Mouse (Mus musculus) hindbrain, embryonic 12.5 days (tissue): ENCODE data around the gene Trpc7. TPM values are rescaled to one million over a fixed set of nuclear protein-coding genes. Genes with fewer than 3 reads are reported as not detected.

Source experiments
- ATAC-seq: fragments of 200-750 bp; cut with Nextera tagmentation; 2 replicates; pipeline ENCODE4 v1.8.0; 2017; ENCODE audit warnings: moderate TSS enrichment; ENCODE audit not compliant: low FRiP score
- H3K27ac ChIP-seq: fragments of 300-500 bp; sonication (generic); 2 replicates; pipeline ENCODE4 v1.5.1; 2016; ENCODE audit warnings: mild to moderate bottlenecking
- H3K27me3 ChIP-seq: fragments of 300-500 bp; sonication (generic); 2 replicates; pipeline ENCODE4 v1.6.1; 2016; ENCODE audit warnings: mild to moderate bottlenecking
- H3K36me3 ChIP-seq: fragments of 300-500 bp; sonication (generic); 2 replicates; pipeline ENCODE4 v1.6.1; 2016; ENCODE audit warnings: mild to moderate bottlenecking
- H3K4me1 ChIP-seq: fragments of 300-500 bp; sonication (generic); 2 replicates; pipeline ENCODE4 v1.6.1; 2016
- H3K4me2 ChIP-seq: fragments of 300-500 bp; sonication (generic); replicated peaks from 2 replicates; pipeline ENCODE4 v1.6.1; 2016; ENCODE audit warnings: mild to moderate bottlenecking
- H3K4me3 ChIP-seq: fragments of 300-500 bp; sonication (generic); 2 replicates; pipeline ENCODE4 v1.5.1; 2016; ENCODE audit warnings: mild to moderate bottlenecking
- H3K9ac ChIP-seq: fragments of 300-500 bp; sonication (generic); 2 replicates; pipeline ENCODE4 v1.6.1; 2016; ENCODE audit warnings: mild to moderate bottlenecking, moderate library complexity
- H3K9me3 ChIP-seq: fragments of 300-500 bp; sonication (generic); replicated peaks from 2 replicates; pipeline ENCODE4 v1.6.1; 2016; ENCODE audit warnings: mild to moderate bottlenecking
- WGBS: fragments of 180-500 bp; shearing (Covaris S2); methylation state at CpG from one replicate; pipeline ENCODE4 v1.1.7; 2016; 5-methylcytosine and 5-hydroxymethylcytosine counted together
- polyA plus RNA-seq: library from polyadenylated mRNA; unstranded; fragments of >200 nt; fragmentation: Nextera tagmentation; extraction: Ambion mirVana; gene quantifications from 2 replicates; pipeline ENCODE4 v1.2.1, GENCODE M21; 2016

The Trpc7 gene
- polyA plus RNA-seq, 1 experiment from 2014 or later: 0.45 TPM

DNA sequence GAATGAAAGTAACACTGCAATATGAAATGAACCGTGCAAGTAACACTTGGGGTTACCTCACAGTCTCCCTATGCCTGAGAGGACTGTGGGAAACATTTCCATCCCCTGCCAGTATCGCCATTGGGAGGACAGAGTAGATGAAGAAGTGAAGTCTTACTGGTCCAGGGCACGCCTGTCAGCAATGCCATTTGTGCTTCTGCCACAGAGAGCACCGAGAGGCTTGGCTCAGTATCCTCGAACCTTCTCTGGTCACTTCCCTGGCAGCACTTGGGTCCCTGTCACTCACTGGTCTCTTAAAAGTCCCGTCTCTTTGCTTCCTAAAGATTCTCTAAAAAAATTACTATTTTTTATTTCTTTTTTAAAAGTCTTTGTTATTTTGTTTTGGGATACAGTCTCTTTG is 155.3 kb downstream of the Trpc7 start:
- no peak overlapping the region for H3K4me3 ChIP-seq
- H3K4me1 ChIP-seq: 0 out of 2 replicates have a peak, but pooled peaks cover 2% of the 10 kb centered on the region
- no peaks in the 10 kb centered on the region for H3K9me3 ChIP-seq
- no peak overlapping the region for H3K9ac ChIP-seq
- H3K4me2 ChIP-seq: no peak overlapping the region
- no peak overlapping the region for H3K27ac ChIP-seq
- peaks cover 45% of the 10 kb centered on the region for H3K36me3 ChIP-seq
- ATAC-seq: no peak
- no peaks in the 10 kb centered on the region for H3K27me3 ChIP-seq
- WGBS: 91% methylated on average over 6 of the region's 6 CpGs

DNA sequence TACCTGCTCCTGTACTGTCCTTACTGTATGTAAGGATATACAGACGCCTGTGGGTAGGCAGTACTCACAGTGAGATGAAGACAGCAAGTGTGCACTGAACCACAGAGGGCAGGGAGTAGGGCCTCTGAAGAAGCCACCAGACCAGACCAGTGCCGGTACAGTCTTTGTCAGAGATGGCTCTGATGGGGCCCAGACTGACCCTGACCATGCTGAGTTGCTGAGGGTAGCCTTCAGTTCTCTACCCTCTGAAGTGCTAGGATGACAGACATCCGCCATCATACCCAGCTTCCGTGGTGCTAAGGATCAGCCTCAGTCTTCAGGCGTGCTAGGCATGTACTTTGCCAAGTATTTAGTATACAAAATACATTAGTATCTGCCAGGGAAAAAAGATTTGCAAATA is 156.2 kb downstream of the Trpc7 start:
- no peak overlapping the region for H3K4me3 ChIP-seq
- ATAC-seq: no peak

DNA sequence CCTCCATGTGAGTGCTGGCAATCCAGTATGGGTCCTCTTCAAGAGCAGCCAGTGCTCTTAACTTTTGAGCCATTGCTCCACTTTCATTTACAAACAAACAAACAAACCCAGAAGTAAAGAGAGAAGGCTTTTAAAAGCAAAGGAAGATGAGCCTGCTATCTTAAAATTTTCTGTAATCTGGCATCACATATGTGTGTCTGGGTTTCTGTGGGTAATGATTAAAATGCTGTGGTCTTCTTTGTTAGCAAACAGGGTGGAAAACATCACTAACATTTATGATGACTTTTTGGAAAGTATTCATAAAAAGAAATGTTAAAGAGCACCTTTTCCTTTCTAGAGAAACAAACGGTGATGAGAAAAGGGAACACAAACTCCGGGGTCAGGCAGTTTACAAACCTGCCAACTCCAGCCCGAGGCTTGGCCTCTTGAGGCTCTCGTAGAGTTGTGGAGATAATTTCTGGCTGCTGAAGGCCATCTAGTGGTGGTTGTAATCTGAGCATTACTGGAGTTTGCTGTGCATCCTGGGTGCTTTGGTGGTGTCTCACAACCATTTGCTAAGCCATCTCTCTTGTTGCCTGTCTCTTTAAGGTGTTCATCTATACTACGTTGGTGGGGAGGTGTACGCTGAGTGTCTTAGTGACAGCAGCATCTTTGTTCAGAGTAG is 160.4 kb downstream of the Trpc7 start:
- ATAC-seq: no peak
- Histone ChIP-seq H3K4me1 (no peaks in the 10 kb centered on the region), H3K9ac (no peak overlapping the region), H3K27ac (no peak overlapping the region), H3K9me3 (no peaks in the 10 kb centered on the region), H3K36me3 (peaks cover 77% of the 10 kb centered on the region), H3K4me2 (no peak overlapping the region), H3K27me3 (no peaks in the 10 kb centered on the region), H3K4me3 (no peak overlapping the region)
- WGBS: 68% methylated on average over 6 of the region's 6 CpGs

More for the DNA sequence above, 156.2 kb downstream of the Trpc7 start:
- 96% methylated on average over 5 of the region's 5 CpGs for WGBS
- Histone ChIP-seq H3K4me1 (0 out of 2 replicates have a peak, but pooled peaks cover 2% of the 10 kb centered on the region), H3K9ac (no peak overlapping the region), H3K9me3 (no peaks in the 10 kb centered on the region), H3K36me3 (peaks cover 46% of the 10 kb centered on the region), H3K27me3 (no peaks in the 10 kb centered on the region), H3K27ac (no peak overlapping the region), H3K4me2 (no peak overlapping the region)

DNA sequence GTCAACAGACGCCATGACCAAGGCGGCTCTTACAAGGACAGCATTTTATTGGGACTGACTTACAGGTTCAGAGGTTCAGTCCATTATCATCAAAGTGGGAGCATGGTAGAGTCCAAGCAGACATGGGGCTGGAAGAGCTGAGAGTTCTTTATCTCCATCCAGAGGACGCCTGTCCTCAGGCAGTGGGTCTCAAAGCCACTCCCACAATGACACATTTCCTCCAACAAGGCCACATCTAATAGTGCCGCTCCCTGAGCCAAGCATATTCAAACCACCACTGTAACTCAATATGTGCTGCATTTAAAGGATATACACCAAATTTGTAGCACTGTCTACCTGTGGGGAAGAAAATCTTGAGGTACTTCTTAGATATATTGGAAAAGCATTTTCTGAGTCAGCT is 161.2 kb downstream of the Trpc7 start:
- H3K27me3 ChIP-seq: no peaks in the 10 kb centered on the region
- no peaks in the 10 kb centered on the region for H3K4me1 ChIP-seq
- H3K27ac ChIP-seq: no peak overlapping the region
- no peak overlapping the region for H3K9ac ChIP-seq
- H3K4me3 ChIP-seq: no peak overlapping the region
- 92% methylated on average over 4 of the region's 4 CpGs for WGBS
- H3K36me3 ChIP-seq: peaks cover 78% of the 10 kb centered on the region
- no peak for ATAC-seq
- H3K4me2 ChIP-seq: no peak overlapping the region
- H3K9me3 ChIP-seq: no peaks in the 10 kb centered on the region

DNA sequence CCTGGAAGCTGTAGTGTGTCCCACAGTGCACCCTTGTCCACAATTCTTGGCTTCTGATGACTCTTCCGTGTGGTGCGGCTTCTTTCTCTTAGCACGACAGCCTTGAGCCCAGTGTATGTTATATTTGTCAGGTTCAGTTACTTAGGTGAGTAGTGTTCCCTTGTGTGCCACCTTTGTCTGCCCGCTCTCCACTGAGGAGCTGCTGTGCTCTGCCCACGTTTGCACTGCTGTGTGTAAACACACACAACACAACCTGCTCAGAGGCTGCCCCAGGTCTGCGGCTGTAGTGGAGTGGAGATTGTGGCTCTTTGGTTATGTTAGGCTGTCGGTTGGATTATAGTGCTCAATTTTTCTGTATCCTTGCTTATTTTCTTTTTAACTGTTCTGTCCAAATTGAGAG is 166.7 kb downstream of the Trpc7 start:
- H3K27ac ChIP-seq: no peak overlapping the region
- H3K4me2 ChIP-seq: no peak overlapping the region
- no peaks in the 10 kb centered on the region for H3K4me1 ChIP-seq
- no peaks in the 10 kb centered on the region for H3K27me3 ChIP-seq
- H3K36me3 ChIP-seq: peaks cover 84% of the 10 kb centered on the region
- no peak overlapping the region for H3K9ac ChIP-seq
- no peak for ATAC-seq
- 95% methylated on average over 7 of the region's 7 CpGs for WGBS
- no peak overlapping the region for H3K4me3 ChIP-seq
- H3K9me3 ChIP-seq: no peaks in the 10 kb centered on the region

DNA sequence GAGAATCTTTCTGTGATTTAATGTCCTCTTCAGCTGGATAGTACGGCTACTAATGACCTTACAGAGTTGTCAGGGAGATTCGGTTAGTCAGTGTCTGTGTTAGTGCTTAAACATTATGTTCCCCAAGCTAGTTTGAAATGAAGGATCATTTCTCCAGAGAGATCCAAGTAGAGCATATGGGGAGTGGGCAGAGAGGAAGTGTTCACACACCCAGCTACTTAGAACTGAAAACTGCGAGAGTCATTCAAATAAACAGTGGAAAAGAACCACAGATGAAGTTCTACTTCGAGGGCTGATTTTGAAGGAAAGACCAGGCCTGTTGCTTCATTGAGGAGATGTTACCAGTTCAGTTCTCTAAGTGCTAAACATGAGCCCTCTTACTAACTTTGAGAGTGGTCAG is 169.2 kb downstream of the Trpc7 start:
- Histone ChIP-seq H3K9ac (no peak overlapping the region), H3K27me3 (no peaks in the 10 kb centered on the region), H3K4me2 (no peak overlapping the region), H3K4me1 (no peaks in the 10 kb centered on the region), H3K36me3 (peaks cover 70% of the 10 kb centered on the region), H3K4me3 (no peak overlapping the region), H3K9me3 (no peaks in the 10 kb centered on the region), H3K27ac (no peak overlapping the region)
- no peak for ATAC-seq
- 95% methylated on average over 4 of the region's 4 CpGs for WGBS

Other genes with a start within 250 kb of the Trpc7 start
- 38.8 and 41.4 TPM in 2 replicates for gene Smad5, start 193.0 kb downstream of the Trpc7 start, polyA plus RNA-seq
- gene Gm45623, start 142.2 kb downstream of the Trpc7 start, polyA plus RNA-seq: 0.21 TPM in 1 of 2 replicates, not detected in the other